Mouse (Mus musculus): ENCODE data around the gene Krt87. TPM values are rescaled to one million over a fixed set of nuclear protein-coding genes. Genes with fewer than 3 reads are reported as not detected.
A peak's percentile ranks its signal among the peaks of the same experiment; 100 is the strongest.

Gene Krt87
- total and polyA plus RNA-seq, 3 experiments, result not detected

GRCm38 (mm10) chr15:101463651-101464050 is 25.0 kb upstream of the Krt87 start, which contains the start of gene Krt81:
Krt81 (minus strand) TSS chr15:101463751.
- no peak for DNase-seq (ENCODE audit: low read depth, low spot score)
- no peaks in the 10 kb centered on the region for H3K79me2 ChIP-seq (ENCODE audit: control insufficient read depth, insufficient read depth, low read length, poor library complexity)
- TF ChIP-seq MYB (IDR thresholded peaks at IDR 0.05; ENCODE audit: low read depth, low read length), result no peak
- TF ChIP-seq GABPA (IDR thresholded peaks at IDR 0.05; ENCODE audit: low read depth, low read length), result no peak
- TF ChIP-seq CHD2 (IDR thresholded peaks at IDR 0.05; ENCODE audit: low read length), result no peak
- TF ChIP-seq POLR2AphosphoS2 (IDR thresholded peaks at IDR 0.05; ENCODE audit: low read length), result no peak
- TF ChIP-seq E2F4 (IDR thresholded peaks at IDR 0.05; ENCODE audit: borderline replicate concordance, low read depth, low read length), result no peak
- TF ChIP-seq ETS1 (IDR thresholded peaks at IDR 0.05; ENCODE audit: low read depth, low read length), result no peak
- H3K4me3 ChIP-seq (ENCODE audit: control insufficient read depth in 1 of 2, insufficient read depth in 1 of 2, low read depth in 2 of 2, low read length in 2 of 2), result no peak within 1 kb of the TSS
- no peaks in the 10 kb centered on the region for H3K4me1 ChIP-seq (ENCODE audit: control insufficient read depth in 1 of 2, insufficient read depth in 2 of 2, low read length in 2 of 2)
- H3K27me3 ChIP-seq (ENCODE audit: control insufficient read depth in 1 of 2, insufficient read depth in 2 of 2, low read length in 2 of 2), result peaks cover 0 to 2% of the 10 kb centered on the region in 2 experiments; a peak in 1 of 4 replicates
- H3K9me3 ChIP-seq (replicated peaks; ENCODE audit: insufficient read depth, low read length), result no peaks in the 10 kb centered on the region
- no peak within 1 kb of the TSS for H3K9ac ChIP-seq (ENCODE audit: control insufficient read depth, low read depth, low read length, poor library complexity, severe bottlenecking)
- no peaks in the 10 kb centered on the region for H3K36me3 ChIP-seq (ENCODE audit: control insufficient read depth in 1 of 2, insufficient read depth in 2 of 2, low read length in 2 of 2)
- no peak within 1 kb of the TSS for H3K27ac ChIP-seq (ENCODE audit: control insufficient read depth, low read depth, low read length)

GRCm38 (mm10) chr15:101459283-101459682 is 20.7 kb upstream of the Krt87 start:
- no peak for TF ChIP-seq JUND (IDR thresholded peaks at IDR 0.05; ENCODE audit: low read depth, low read length)
- no peak for TF ChIP-seq MYC (IDR thresholded peaks at IDR 0.05; ENCODE audit: low read depth, low read length)
- TF ChIP-seq USF2 (IDR thresholded peaks at IDR 0.05; ENCODE audit: borderline replicate concordance in 1 of 2, insufficient read depth in 1 of 2, low read depth in 1 of 2, low read length in 2 of 2), result no peak
- TF ChIP-seq TAL1 (IDR thresholded peaks at IDR 0.05; ENCODE audit: low read length), result no peak
- TF ChIP-seq CTCF (IDR thresholded peaks at IDR 0.05 in 2 of 3, conservative IDR thresholded peaks at IDR 0.05 in 1 of 3; ENCODE audit: control insufficient read depth in 1 of 3, insufficient read depth in 1 of 3, low read depth in 2 of 3, low read length in 3 of 3, poor library complexity in 1 of 3, severe bottlenecking in 1 of 3), result peak; percentile 20 to 47 (median 43); a peak in 4 of 6 replicates
- TF ChIP-seq ZNF384 (IDR thresholded peaks at IDR 0.05; ENCODE audit: low read depth, low read length), result no peak
- no peak overlapping the region for H3K27ac ChIP-seq (ENCODE audit: control insufficient read depth, low read depth, low read length)
- no peaks in the 10 kb centered on the region for H3K4me1 ChIP-seq (ENCODE audit: control insufficient read depth in 1 of 2, insufficient read depth in 2 of 2, low read length in 2 of 2)
- no peaks in the 10 kb centered on the region for H3K79me2 ChIP-seq (ENCODE audit: control insufficient read depth, insufficient read depth, low read length, poor library complexity)
- H3K4me3 ChIP-seq (ENCODE audit: control insufficient read depth in 1 of 2, insufficient read depth in 1 of 2, low read depth in 2 of 2, low read length in 2 of 2), result no peak overlapping the region
- no peaks in the 10 kb centered on the region for H3K9me3 ChIP-seq (replicated peaks; ENCODE audit: insufficient read depth, low read length)
- H3K36me3 ChIP-seq (ENCODE audit: control insufficient read depth in 1 of 2, insufficient read depth in 2 of 2, low read length in 2 of 2), result no peaks in the 10 kb centered on the region
- no peak for DNase-seq (ENCODE audit: low read depth, low spot score)
- H3K27me3 ChIP-seq (ENCODE audit: control insufficient read depth in 1 of 2, insufficient read depth in 2 of 2, low read length in 2 of 2), result no peaks in the 10 kb centered on the region
- H3K9ac ChIP-seq (ENCODE audit: control insufficient read depth, low read depth, low read length, poor library complexity, severe bottlenecking), result no peak overlapping the region

GRCm38 (mm10) chr15:101458361-101458930 is 19.8 kb upstream of the Krt87 start:
- Histone ChIP-seq H3K4me3 (ENCODE audit: control insufficient read depth in 1 of 2, insufficient read depth in 1 of 2, low read depth in 2 of 2, low read length in 2 of 2) (no peak overlapping the region), H3K4me1 (ENCODE audit: control insufficient read depth in 1 of 2, insufficient read depth in 2 of 2, low read length in 2 of 2) (no peaks in the 10 kb centered on the region), H3K9me3 (replicated peaks; ENCODE audit: insufficient read depth, low read length) (no peaks in the 10 kb centered on the region), H3K27me3 (ENCODE audit: control insufficient read depth in 1 of 2, insufficient read depth in 2 of 2, low read length in 2 of 2) (no peaks in the 10 kb centered on the region), H3K79me2 (ENCODE audit: control insufficient read depth, insufficient read depth, low read length, poor library complexity) (no peaks in the 10 kb centered on the region), H3K27ac (ENCODE audit: control insufficient read depth, low read depth, low read length) (no peak overlapping the region), H3K36me3 (ENCODE audit: control insufficient read depth in 1 of 2, insufficient read depth in 2 of 2, low read length in 2 of 2) (no peaks in the 10 kb centered on the region), H3K9ac (ENCODE audit: control insufficient read depth, low read depth, low read length, poor library complexity, severe bottlenecking) (no peak overlapping the region)
- DNase-seq (ENCODE audit: low read depth, low spot score), result no peak
- TF ChIP-seq POLR2AphosphoS5 (IDR thresholded peaks at IDR 0.05; ENCODE audit: borderline replicate concordance, low read depth, low read length), result no peak
- TF ChIP-seq ZNF384 (IDR thresholded peaks at IDR 0.05; ENCODE audit: low read depth, low read length), result no peak
- no peak for TF ChIP-seq GABPA (IDR thresholded peaks at IDR 0.05; ENCODE audit: low read depth, low read length)
- no peak for TF ChIP-seq MAZ (IDR thresholded peaks at IDR 0.05; ENCODE audit: low read depth, low read length)
- TF ChIP-seq ZMIZ1 (IDR thresholded peaks at IDR 0.05; ENCODE audit: low read depth, low read length), result no peak
- TF ChIP-seq SIN3A (IDR thresholded peaks at IDR 0.05; ENCODE audit: low read length), result no peak
- no peak for TF ChIP-seq POLR2A (IDR thresholded peaks at IDR 0.05; ENCODE audit: control insufficient read depth in 1 of 2, insufficient read depth in 1 of 2, low read depth in 1 of 2, low read length in 2 of 2, poor library complexity in 1 of 2)
- no peak for TF ChIP-seq ZC3H11A (IDR thresholded peaks at IDR 0.05; ENCODE audit: low read depth, low read length)
- no peak for TF ChIP-seq EP300 (IDR thresholded peaks at IDR 0.05; ENCODE audit: low read depth in 1 of 2, low read length in 2 of 2)
- no peak for TF ChIP-seq SMC3 (IDR thresholded peaks at IDR 0.05; ENCODE audit: low read depth, low read length)
- no peak for TF ChIP-seq KAT2A (conservative IDR thresholded peaks at IDR 0.05; ENCODE audit: low read depth, low read length)
- TF ChIP-seq CHD2 (IDR thresholded peaks at IDR 0.05; ENCODE audit: low read length), result no peak
- TF ChIP-seq HCFC1 (IDR thresholded peaks at IDR 0.05; ENCODE audit: low read depth, low read length), result no peak
- no peak for TF ChIP-seq MYC (IDR thresholded peaks at IDR 0.05; ENCODE audit: low read depth, low read length)
- TF ChIP-seq POLR2AphosphoS2 (IDR thresholded peaks at IDR 0.05; ENCODE audit: low read length), result no peak
- no peak for TF ChIP-seq RAD21 (IDR thresholded peaks at IDR 0.05; ENCODE audit: low read depth, low read length)
- TF ChIP-seq NRF1 (IDR thresholded peaks at IDR 0.05; ENCODE audit: insufficient read depth, low read depth, low read length, poor library complexity, severe bottlenecking), result no peak
- TF ChIP-seq USF2 (IDR thresholded peaks at IDR 0.05; ENCODE audit: borderline replicate concordance in 1 of 2, insufficient read depth in 1 of 2, low read depth in 1 of 2, low read length in 2 of 2), result no peak

All from MEL (cell line).